Mouse (Mus musculus) forebrain, embryonic 12.5 days (tissue): Measurements from ENCODE around the gene BC005624. TPM values are rescaled to one million over a fixed set of nuclear protein-coding genes. Genes with fewer than 3 reads are reported as not detected.
"Not testable (repeated sequence)": the region's sequence is repeated elsewhere in the genome, so short reads cannot be mapped to it uniquely, and the experiment has no call there.

Experiments used
- ATAC-seq: fragments of 200-750 bp; cut with Nextera tagmentation; 2 replicates; pipeline ENCODE4 v1.8.0; 2017; ENCODE audit warnings: moderate TSS enrichment; ENCODE audit not compliant: low FRiP score
- H3K27ac ChIP-seq: fragments of 300-500 bp; sonication (generic); 2 replicates; pipeline ENCODE4 v1.5.1; 2016; ENCODE audit warnings: mild to moderate bottlenecking
- H3K27me3 ChIP-seq: fragments of 300-500 bp; sonication (generic); 2 replicates; pipeline ENCODE4 v1.6.1; 2016; ENCODE audit warnings: mild to moderate bottlenecking
- H3K36me3 ChIP-seq: fragments of 300-500 bp; sonication (generic); replicated peaks from 2 replicates; pipeline ENCODE4 v1.6.1; 2016; ENCODE audit warnings: mild to moderate bottlenecking
- H3K4me1 ChIP-seq: fragments of 300-500 bp; sonication (generic); 2 replicates; pipeline ENCODE4 v1.6.1; 2016
- H3K4me2 ChIP-seq: fragments of 300-500 bp; sonication (generic); 2 replicates; pipeline ENCODE4 v1.6.1; 2016; ENCODE audit warnings: mild to moderate bottlenecking, moderate library complexity
- H3K4me3 ChIP-seq: fragments of 300-500 bp; sonication (generic); replicated peaks from 2 replicates; pipeline ENCODE4 v1.5.1; 2016; ENCODE audit warnings: mild to moderate bottlenecking
- H3K9ac ChIP-seq: fragments of 300-500 bp; sonication (generic); 2 replicates; pipeline ENCODE4 v1.6.1; 2016; ENCODE audit warnings: mild to moderate bottlenecking
- H3K9me3 ChIP-seq: fragments of 300-500 bp; sonication (generic); 2 replicates; pipeline ENCODE4 v1.6.1; 2016
- WGBS: fragments of 180-500 bp; shearing (Covaris S2); methylation state at CpG from one replicate; pipeline ENCODE4 v1.1.7; 2016; 5-methylcytosine and 5-hydroxymethylcytosine counted together
- polyA plus RNA-seq: library from polyadenylated mRNA; unstranded; fragments of >200 nt; fragmentation: Nextera tagmentation; extraction: Ambion mirVana; gene quantifications from 2 replicates; pipeline ENCODE4 v1.2.1, GENCODE M21; 2016

BC005624 gene
- polyA plus RNA-seq, 1 experiment from 2014 or later = 66.6 TPM

DNA sequence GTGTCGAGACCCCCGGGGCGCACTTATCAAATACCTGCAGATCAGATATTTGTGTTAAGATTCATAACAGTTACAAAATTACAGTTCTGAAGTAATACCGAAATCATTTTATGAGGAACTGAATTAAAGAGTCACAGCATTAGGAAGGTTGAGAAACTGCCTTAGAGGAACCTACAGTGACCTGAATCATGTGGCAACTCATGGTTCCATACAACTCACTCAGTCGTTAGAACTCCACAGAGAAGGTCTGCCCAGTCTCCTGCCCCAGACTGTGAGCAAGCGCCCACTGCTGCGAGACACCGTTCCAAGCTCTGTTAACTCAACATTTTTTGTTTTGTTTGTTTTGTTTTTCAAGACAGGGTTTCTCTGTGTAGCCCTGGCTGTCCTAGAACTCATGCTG lies 16.4 kb downstream of the BC005624 start:
- Histone ChIP-seq H3K27me3 (no peaks in the 10 kb centered on the region), H3K27ac (no peak overlapping the region), H3K9ac (no peak overlapping the region), H3K36me3 (peaks cover 51% of the 10 kb centered on the region), H3K4me1 (peaks cover 29% of the 10 kb centered on the region), H3K4me2 (0 out of 2 replicates have a peak overlapping the region, but pooled peaks have one; percentile 93), H3K4me3 (no peak overlapping the region), H3K9me3 (no peaks in the 10 kb centered on the region)
- 94% methylated on average over 8 of the region's 8 CpGs for WGBS
- ATAC-seq = no peak

- Histone ChIP-seq H3K4me1 (peaks cover 29% of the 10 kb centered on the region), H3K4me2 (no peak overlapping the region), H3K9ac (no peak overlapping the region), H3K9me3 (no peaks in the 10 kb centered on the region), H3K4me3 (no peak overlapping the region), H3K27ac (no peak overlapping the region), H3K36me3 (peaks cover 81% of the 10 kb centered on the region), H3K27me3 (no peaks in the 10 kb centered on the region)
- 90% methylated on average over 11 of the region's 11 CpGs for WGBS
- no peak for ATAC-seq
Observed at GRCm38 (mm10) chr2:30962570-30963254, 19.3 kb downstream of the BC005624 start.

DNA sequence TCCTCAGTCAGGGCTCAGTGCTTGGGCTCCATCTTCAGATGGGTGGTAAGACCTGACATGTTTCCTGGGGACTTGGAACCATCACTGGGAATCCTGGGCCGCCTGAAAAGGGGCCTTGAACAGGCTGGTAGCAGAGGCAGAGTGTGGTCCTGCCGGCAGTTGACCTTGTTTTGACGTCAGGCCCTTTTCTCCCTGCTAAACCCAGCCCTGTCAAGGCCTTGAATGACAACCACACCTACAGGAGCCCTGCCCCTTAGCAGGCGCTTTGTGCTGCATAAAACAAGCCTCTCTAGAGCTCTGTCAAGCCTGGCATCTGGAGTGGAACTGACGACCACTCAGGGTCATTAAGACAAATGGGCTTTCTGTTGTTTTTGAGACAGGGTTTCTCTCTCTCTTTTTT lies 22.1 kb downstream of the BC005624 start:
- no peaks in the 10 kb centered on the region for H3K27me3 ChIP-seq
- WGBS = 56% methylated on average over 5 of the region's 5 CpGs
- H3K9ac ChIP-seq = no peak overlapping the region
- no peak for ATAC-seq
- H3K4me2 ChIP-seq = no peak overlapping the region
- H3K27ac ChIP-seq = no peak overlapping the region
- no peaks in the 10 kb centered on the region for H3K9me3 ChIP-seq
- peaks cover 11% of the 10 kb centered on the region for H3K4me1 ChIP-seq
- H3K4me3 ChIP-seq = no peak overlapping the region
- peaks cover 100% of the 10 kb centered on the region for H3K36me3 ChIP-seq

DNA sequence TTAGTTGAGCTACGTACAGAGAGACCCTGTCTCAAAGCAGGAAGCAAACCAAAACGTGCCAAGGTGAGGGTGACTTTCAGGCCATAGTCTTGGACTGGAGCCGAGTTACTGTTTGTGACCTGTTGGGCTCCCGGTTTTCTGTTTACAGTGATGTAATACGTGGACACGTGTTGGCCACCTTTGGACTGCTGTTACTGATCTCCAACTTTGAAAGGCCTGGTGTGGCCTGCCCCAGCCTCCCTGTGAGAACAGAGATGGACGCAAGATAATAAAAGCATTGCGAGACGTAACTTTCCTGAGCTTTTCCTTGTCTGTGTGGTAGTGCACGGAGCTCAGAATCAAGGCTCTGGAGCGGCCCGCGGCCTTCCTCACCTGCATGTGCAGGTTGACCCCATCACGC lies 23.3 kb downstream of the BC005624 start:
- no peaks in the 10 kb centered on the region for H3K9me3 ChIP-seq
- peaks cover 93% of the 10 kb centered on the region for H3K36me3 ChIP-seq
- no peak overlapping the region for H3K4me2 ChIP-seq
- no peak for ATAC-seq
- H3K27ac ChIP-seq = no peak overlapping the region
- no peak overlapping the region for H3K9ac ChIP-seq
- peaks cover 18% of the 10 kb centered on the region for H3K4me1 ChIP-seq
- H3K4me3 ChIP-seq = no peak overlapping the region
- 90% methylated on average over 14 of the region's 14 CpGs for WGBS
- no peaks in the 10 kb centered on the region for H3K27me3 ChIP-seq

- no peaks in the 10 kb centered on the region for H3K9me3 ChIP-seq
- peaks cover 81% of the 10 kb centered on the region for H3K36me3 ChIP-seq
- H3K4me1 ChIP-seq = peaks cover 25% of the 10 kb centered on the region
- no peak for ATAC-seq
- H3K9ac ChIP-seq = no peak overlapping the region
- no peaks in the 10 kb centered on the region for H3K27me3 ChIP-seq
- no peak overlapping the region for H3K4me2 ChIP-seq
- WGBS = 79% methylated on average over 4 of the region's 4 CpGs
- no peak overlapping the region for H3K27ac ChIP-seq
- H3K4me3 ChIP-seq = no peak overlapping the region
Observed at GRCm38 (mm10) chr2:30957511-30957910, 24.5 kb downstream of the BC005624 start.

DNA sequence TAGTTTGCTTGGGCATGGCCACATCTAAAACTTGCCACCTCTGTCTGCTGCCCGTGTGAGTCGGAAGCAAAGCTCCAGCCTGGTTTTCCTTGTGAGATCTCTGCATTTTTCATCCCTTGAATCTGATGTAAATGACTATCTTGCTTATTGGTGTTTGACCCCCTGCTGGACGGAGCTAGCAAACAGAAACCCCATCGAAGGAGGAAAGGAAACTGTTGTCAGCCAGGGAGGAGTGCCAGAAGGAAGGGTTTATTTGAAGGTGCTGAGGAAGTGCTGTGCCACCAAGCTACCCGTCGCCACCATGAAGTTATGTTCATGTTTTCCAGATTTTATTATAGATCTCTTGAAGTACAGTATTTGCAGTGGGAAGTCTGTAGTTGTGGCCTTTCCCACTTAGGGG lies 27.2 kb downstream of the BC005624 start:
- Histone ChIP-seq H3K36me3 (peaks cover 54% of the 10 kb centered on the region), H3K4me3 (0 out of 2 replicates have a peak overlapping the region, but pooled peaks have one; percentile 1), H3K9ac (peak overlapping the region; percentile 93), H3K4me1 (peaks cover 29% of the 10 kb centered on the region), H3K27me3 (no peaks in the 10 kb centered on the region), H3K4me2 (peak overlapping the region; percentile 90), H3K27ac (no peak overlapping the region), H3K9me3 (no peaks in the 10 kb centered on the region)
- 83% methylated on average over 6 of the region's 6 CpGs for WGBS
- no peak for ATAC-seq

GRCm38 (mm10) chr2:30952824-30953490 lies 29.0 kb downstream of the BC005624 start, which contains the start of gene Tor1b:
Gene Tor1b (plus strand): TSS chr2:30952959.
- Histone ChIP-seq H3K36me3 (peaks cover 35% of the 10 kb centered on the region), H3K27ac (peak within 1 kb of the TSS; percentile 91), H3K4me3 (peak within 1 kb of the TSS; percentile 93), H3K9ac (peak within 1 kb of the TSS; percentile 93), H3K27me3 (no peaks in the 10 kb centered on the region; the same call in 1 of the 2 replicates), H3K4me2 (peak within 1 kb of the TSS; percentile 90), H3K4me1 (peaks cover 29% of the 10 kb centered on the region), H3K9me3 (no peaks in the 10 kb centered on the region)
- ATAC-seq = peak; percentile 93
- under 1% methylated on average over 60 of the region's 60 CpGs for WGBS

- Histone ChIP-seq H3K27me3 (no peaks in the 10 kb centered on the region; the same call in none of the 2 replicates), H3K9ac (peak overlapping the region; percentile 22; the same call in 1 of the 2 replicates), H3K9me3 (no peaks in the 10 kb centered on the region), H3K27ac (peak overlapping the region; percentile 91), H3K4me1 (peaks cover 29% of the 10 kb centered on the region), H3K36me3 (peaks cover 30% of the 10 kb centered on the region), H3K4me3 (peak overlapping the region; percentile 93), H3K4me2 (peak overlapping the region; percentile 90)
- ATAC-seq = no peak; the same call in 1 of the 2 replicates
- WGBS = 35% methylated on average over 5 of the region's 5 CpGs
Observed at GRCm38 (mm10) chr2:30952457-30952823, 29.6 kb downstream of the BC005624 start.

DNA sequence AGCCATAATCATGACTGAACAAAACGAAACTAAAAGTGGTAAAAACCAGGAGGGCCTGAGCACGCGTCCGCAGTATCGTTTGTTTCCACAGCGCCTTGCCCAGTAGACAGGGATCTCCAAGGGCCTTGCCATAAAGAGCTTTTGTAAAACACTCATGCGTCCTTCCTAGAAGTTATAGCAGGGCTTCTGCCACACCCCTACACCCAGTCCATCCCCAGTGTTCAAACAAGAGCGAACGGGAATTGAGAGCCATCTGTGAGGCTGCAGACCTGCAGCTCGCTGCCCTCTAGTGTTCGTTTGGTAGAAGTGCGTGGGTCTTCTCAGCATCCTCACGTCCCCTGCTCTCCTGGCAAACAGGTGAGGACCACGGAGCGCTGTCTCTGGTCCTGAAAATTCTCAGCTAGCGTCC lies 39.4 kb downstream of the BC005624 start:
- peak overlapping the region; percentile 22; the same call in 1 of the 2 replicates for H3K4me3 ChIP-seq
- 28% methylated on average over 16 of the region's 16 CpGs for WGBS
- no peaks in the 10 kb centered on the region for H3K9me3 ChIP-seq
- no peak overlapping the region for H3K9ac ChIP-seq
- no peak for ATAC-seq
- no peak overlapping the region for H3K27ac ChIP-seq
- peaks cover 2% of the 10 kb centered on the region; the same call in 1 of the 2 replicates for H3K4me1 ChIP-seq
- H3K4me2 ChIP-seq = peak overlapping the region; percentile 42
- H3K36me3 ChIP-seq = no peaks in the 10 kb centered on the region
- H3K27me3 ChIP-seq = no peaks in the 10 kb centered on the region; the same call in 1 of the 2 replicates

DNA sequence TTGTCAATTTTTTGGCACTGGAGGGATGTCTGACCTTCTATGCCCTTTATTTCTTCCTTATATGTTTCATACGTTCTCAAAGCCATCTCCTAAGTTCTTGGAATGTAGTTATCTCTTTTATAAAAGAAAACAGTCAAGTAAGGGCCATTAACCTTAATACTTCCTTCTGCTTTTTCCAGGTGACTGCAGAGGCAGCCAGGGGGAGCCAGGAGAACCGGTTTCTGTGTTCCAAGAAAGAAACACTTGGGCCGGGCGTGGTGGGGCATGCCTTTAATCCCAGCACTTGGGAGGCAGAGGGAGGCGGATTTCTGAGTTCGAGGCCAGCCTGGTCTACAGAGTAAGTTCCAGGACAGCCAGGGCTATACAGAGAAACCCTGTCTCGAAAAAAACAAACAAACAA lies 39.9 kb downstream of the BC005624 start:
- not testable (repeated sequence) for H3K27me3 ChIP-seq, H3K4me3 ChIP-seq, H3K9ac ChIP-seq, H3K4me2 ChIP-seq, H3K9me3 ChIP-seq, H3K36me3 ChIP-seq, H3K4me1 ChIP-seq, ATAC-seq, H3K27ac ChIP-seq
- WGBS = 39% methylated on average over 7 of the region's 7 CpGs

DNA sequence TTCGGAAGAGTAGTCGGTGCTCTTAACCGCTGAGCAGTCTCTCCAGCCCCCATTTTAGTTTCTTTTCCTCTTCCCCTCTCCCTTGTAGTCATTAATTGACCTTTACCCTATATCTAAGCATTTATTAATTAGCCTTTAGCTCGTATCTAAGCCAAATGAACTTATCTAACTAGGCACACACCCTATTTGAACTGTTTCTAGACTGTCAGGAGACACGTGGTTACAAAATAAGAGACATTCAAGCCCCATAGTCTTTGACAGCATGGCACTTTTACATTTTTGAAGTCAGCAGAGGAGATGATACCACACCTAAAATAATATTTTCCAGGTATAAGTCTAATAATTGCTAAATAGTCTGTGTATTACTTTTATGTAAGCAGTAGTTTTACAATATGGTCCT lies 40.4 kb downstream of the BC005624 start:
- Histone ChIP-seq H3K4me2 (no peak overlapping the region), H3K27me3 (no peaks in the 10 kb centered on the region), H3K36me3 (no peaks in the 10 kb centered on the region), H3K4me1 (peaks cover 2% of the 10 kb centered on the region; the same call in 1 of the 2 replicates), H3K4me3 (no peak overlapping the region), H3K9ac (no peak overlapping the region), H3K27ac (no peak overlapping the region), H3K9me3 (no peaks in the 10 kb centered on the region)
- 84% methylated on average over 5 of the region's 5 CpGs for WGBS
- no peak for ATAC-seq

- WGBS = 59% methylated on average over 4 of the region's 4 CpGs
- Histone ChIP-seq H3K4me3 (no peak overlapping the region), H3K4me1 (peaks cover 2% of the 10 kb centered on the region; the same call in 1 of the 2 replicates), H3K4me2 (no peak overlapping the region), H3K27me3 (no peaks in the 10 kb centered on the region; the same call in 1 of the 2 replicates), H3K9ac (no peak overlapping the region), H3K36me3 (no peaks in the 10 kb centered on the region), H3K9me3 (no peaks in the 10 kb centered on the region), H3K27ac (no peak overlapping the region)
- no peak for ATAC-seq
Observed at GRCm38 (mm10) chr2:30938574-30938991, 43.4 kb downstream of the BC005624 start.
